Mouse (Mus musculus): Measurements from ENCODE around the gene Pnkp.
A peak's percentile ranks its signal among the peaks of the same experiment; 100 is the strongest.

DNA sequence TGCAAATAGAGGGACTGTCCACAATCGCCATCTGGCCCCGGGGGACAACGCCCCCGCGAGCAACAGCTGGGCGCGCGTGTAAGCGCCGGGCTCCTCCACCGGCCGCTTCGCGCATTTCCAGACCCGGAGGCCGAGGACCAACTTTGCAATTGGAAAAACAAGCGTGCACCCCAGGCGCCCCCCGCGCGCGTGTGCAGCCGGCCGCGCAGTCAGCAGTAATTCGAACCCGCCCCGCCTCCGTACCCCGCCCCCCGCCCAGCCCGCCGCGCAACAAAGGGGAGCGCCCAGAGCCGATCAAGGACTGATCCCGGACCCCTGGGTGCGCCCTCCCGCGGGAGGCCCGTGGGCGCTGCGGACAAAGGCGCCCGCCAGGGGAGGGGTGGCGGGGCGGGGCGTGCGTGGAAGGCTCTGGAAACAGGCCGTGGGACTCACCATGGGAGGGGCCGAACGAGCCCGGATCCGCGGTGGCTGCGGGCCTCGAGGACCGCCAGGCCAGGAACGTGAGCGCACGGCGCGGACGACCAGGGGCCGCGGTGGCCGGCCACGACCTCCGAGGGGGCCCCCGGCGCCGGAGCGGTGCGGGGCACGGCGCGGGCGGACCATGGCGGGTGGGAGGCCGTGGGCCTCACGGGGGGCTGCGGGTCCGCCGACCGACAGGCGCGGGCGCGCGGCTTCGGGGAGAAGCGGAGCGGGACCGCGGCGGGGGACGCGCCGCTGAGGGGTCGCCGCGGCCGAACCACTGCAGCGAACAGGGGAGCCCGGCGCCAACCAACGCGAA is 12.2 kb downstream of the Pnkp start:
- TF ChIP-seq MAFK (IDR thresholded peaks at IDR 0.05; ENCODE audit: insufficient replicate concordance, low read length), result no peak
- no peak for TF ChIP-seq CTCF (conservative IDR thresholded peaks at IDR 0.05 in 1 of 2, IDR thresholded peaks at IDR 0.05 in 1 of 2; ENCODE audit: low read depth in 2 of 2, low read length in 2 of 2)
- no peak for TF ChIP-seq GABPA (IDR thresholded peaks at IDR 0.05; ENCODE audit: insufficient replicate concordance, low read depth, low read length)
- no peak for TF ChIP-seq MAZ (IDR thresholded peaks at IDR 0.05; ENCODE audit: low read depth, low read length)
- no peak for TF ChIP-seq ZC3H11A (IDR thresholded peaks at IDR 0.05; ENCODE audit: low read depth, low read length)
- no peak for TF ChIP-seq NELFE (IDR thresholded peaks at IDR 0.05; ENCODE audit: low read depth, low read length)
- TF ChIP-seq ZNF384 (IDR thresholded peaks at IDR 0.05; ENCODE audit: low read depth, low read length), result no peak
- TF ChIP-seq MXI1 (IDR thresholded peaks at IDR 0.05; ENCODE audit: low read depth, low read length), result peak; percentile 11; the same call in 1 of the 2 replicates
- no peak for TF ChIP-seq E2F4 (IDR thresholded peaks at IDR 0.05; ENCODE audit: insufficient replicate concordance, low read depth, low read length)
- no peak for TF ChIP-seq TBP (conservative IDR thresholded peaks at IDR 0.05; ENCODE audit: low read depth, low read length)
- no peak for TF ChIP-seq USF1 (IDR thresholded peaks at IDR 0.05; ENCODE audit: low read depth, low read length)
- TF ChIP-seq EP300 (IDR thresholded peaks at IDR 0.05; ENCODE audit: low read length), result no peak
- no peak for TF ChIP-seq POLR2A (IDR thresholded peaks at IDR 0.05; ENCODE audit: low read depth, low read length)
- TF ChIP-seq JUN (IDR thresholded peaks at IDR 0.05; ENCODE audit: insufficient read depth, low read depth, low read length), result no peak
